Mouse (Mus musculus) forebrain, embryonic 15.5 days (tissue): ENCODE data around the gene Kcnh6. TPM values are rescaled to one million over a fixed set of nuclear protein-coding genes. Genes with fewer than 3 reads are reported as not detected.
"Not testable (repeated sequence)": the region's sequence is repeated elsewhere in the genome, so short reads cannot be mapped to it uniquely, and the experiment has no call there.

Experiments used
- ATAC-seq: fragments of 200-750 bp; cut with Nextera tagmentation; replicated peaks from 2 replicates; pipeline ENCODE4 v1.8.0; 2017; ENCODE audit warnings: mild to moderate bottlenecking, moderate TSS enrichment, moderate library complexity
- H3K27ac ChIP-seq: fragments of 300-500 bp; sonication (generic); replicated peaks from 2 replicates; pipeline ENCODE4 v1.5.1; 2015; ENCODE audit warnings: mild to moderate bottlenecking, inconsistent platforms
- H3K27me3 ChIP-seq: fragments of 300-500 bp; sonication (generic); 2 replicates; pipeline ENCODE4 v1.6.1; 2015; ENCODE audit warnings: inconsistent platforms
- H3K36me3 ChIP-seq: fragments of 300-500 bp; sonication (generic); 2 replicates; pipeline ENCODE4 v1.6.1; 2015; ENCODE audit warnings: mild to moderate bottlenecking, inconsistent platforms
- H3K4me1 ChIP-seq: fragments of 300-500 bp; sonication (generic); 2 replicates; pipeline ENCODE4 v1.6.1; 2015; ENCODE audit warnings: inconsistent platforms
- H3K4me2 ChIP-seq: fragments of 300-500 bp; sonication (generic); replicated peaks from 2 replicates; pipeline ENCODE4 v1.6.1; 2015; ENCODE audit warnings: mild to moderate bottlenecking, inconsistent platforms
- H3K4me3 ChIP-seq: fragments of 300-500 bp; sonication (generic); 2 replicates; pipeline ENCODE4 v1.5.1; 2015; ENCODE audit warnings: mild to moderate bottlenecking, inconsistent platforms
- H3K9ac ChIP-seq: fragments of 300-500 bp; sonication (generic); replicated peaks from 2 replicates; pipeline ENCODE4 v1.6.1; 2015; ENCODE audit warnings: mild to moderate bottlenecking, inconsistent platforms
- H3K9me3 ChIP-seq: fragments of 300-500 bp; sonication (generic); 2 replicates; pipeline ENCODE4 v1.6.1; 2016; ENCODE audit warnings: inconsistent platforms
- WGBS: fragments of 180-500 bp; shearing (Covaris S2); methylation state at CpG from one replicate; pipeline ENCODE4 v1.1.7; 2015; ENCODE audit warnings: mixed read lengths; 5-methylcytosine and 5-hydroxymethylcytosine counted together
- polyA plus RNA-seq: library from polyadenylated mRNA; unstranded; fragments of >200 nt; fragmentation: Nextera tagmentation; extraction: Ambion mirVana; gene quantifications from 2 replicates; pipeline ENCODE4 v1.2.1, GENCODE M21; 2015

Gene Kcnh6
- polyA plus RNA-seq, 1 experiment from 2014 or later = 0.57 TPM

DNA sequence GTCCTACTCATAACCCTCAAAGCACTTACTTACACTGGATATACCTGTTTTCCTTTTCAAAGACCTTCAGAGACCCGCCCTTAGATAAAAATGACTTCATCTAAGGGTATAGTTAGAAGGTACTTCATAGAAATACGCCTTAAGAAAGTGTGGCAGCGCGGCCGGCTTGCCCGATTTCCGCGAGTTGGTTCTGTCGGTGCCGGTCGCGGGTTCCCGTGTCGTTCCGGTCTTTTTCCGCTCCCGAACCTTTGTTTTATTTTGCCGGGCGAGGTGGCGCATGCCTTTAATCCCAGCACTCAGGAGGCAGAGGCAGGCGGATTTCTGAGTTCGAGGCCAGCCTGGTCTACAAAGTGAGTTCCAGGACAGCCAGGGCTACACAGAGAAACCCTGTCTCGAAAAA is 58.7 kb downstream of the Kcnh6 start:
- Histone ChIP-seq H3K4me1 (peaks cover 14% of the 10 kb centered on the region), H3K9ac (peak overlapping the region; percentile 87), H3K4me3 (peak overlapping the region; percentile 84), H3K4me2 (peak overlapping the region; percentile 92), H3K27ac (peak overlapping the region; percentile 84)
- ATAC-seq, H3K36me3 ChIP-seq, H3K9me3 ChIP-seq, H3K27me3 ChIP-seq: not testable (repeated sequence)
- 16% methylated on average over 23 of the region's 23 CpGs for WGBS

DNA sequence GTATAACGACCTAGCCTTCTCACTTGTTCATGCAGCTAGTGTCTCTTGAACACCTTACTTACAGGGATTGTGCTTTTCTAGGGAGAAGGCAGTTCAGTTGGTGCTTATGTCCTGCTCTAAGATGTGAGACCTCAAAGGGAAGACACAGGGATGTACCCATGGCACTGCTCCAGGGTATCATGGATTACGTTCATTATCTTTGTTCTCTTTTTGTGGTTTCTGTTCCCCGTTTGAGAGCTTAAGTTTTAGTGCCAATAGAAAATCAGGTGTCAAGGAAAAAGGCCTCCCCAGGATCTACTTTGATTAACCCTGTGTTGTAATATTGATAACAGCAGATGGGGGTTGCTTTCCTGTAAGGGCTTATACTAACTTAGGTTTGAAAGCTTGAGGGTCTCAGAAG is 65.8 kb downstream of the Kcnh6 start:
- H3K4me1 ChIP-seq = no peaks in the 10 kb centered on the region
- no peak overlapping the region for H3K4me2 ChIP-seq
- H3K4me3 ChIP-seq = no peak overlapping the region
- H3K27ac ChIP-seq = no peak overlapping the region
- WGBS = 82% methylated on average over 3 of the region's 3 CpGs
- no peaks in the 10 kb centered on the region for H3K27me3 ChIP-seq
- H3K36me3 ChIP-seq = peaks cover 17% of the 10 kb centered on the region
- no peak overlapping the region for H3K9ac ChIP-seq
- no peaks in the 10 kb centered on the region for H3K9me3 ChIP-seq
- no peak for ATAC-seq

DNA sequence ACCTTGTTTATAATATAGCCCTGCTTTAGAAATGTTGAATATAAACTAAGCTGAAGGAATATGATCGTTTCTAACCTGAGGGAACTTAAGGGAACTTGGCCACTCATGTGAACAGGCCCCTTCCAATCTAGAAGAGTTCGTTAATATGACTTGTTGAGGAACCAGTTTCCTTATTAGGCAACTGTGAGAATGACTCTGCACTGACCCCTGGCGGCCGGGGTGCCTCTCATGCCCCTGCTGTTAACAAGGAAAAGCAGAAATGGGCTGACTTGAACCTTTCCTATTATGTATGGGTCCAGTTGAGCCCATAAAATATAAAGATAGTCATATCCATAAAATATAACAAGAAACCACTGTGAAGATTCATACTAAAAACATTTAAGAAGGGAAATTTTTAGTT is 68.4 kb downstream of the Kcnh6 start:
- 4% methylated on average over 4 of the region's 4 CpGs for WGBS
- Histone ChIP-seq H3K27ac (no peak overlapping the region), H3K4me2 (no peak overlapping the region), H3K9ac (no peak overlapping the region), H3K4me3 (no peak overlapping the region), H3K27me3 (no peaks in the 10 kb centered on the region), H3K36me3 (peaks cover 17% of the 10 kb centered on the region), H3K9me3 (no peaks in the 10 kb centered on the region), H3K4me1 (no peaks in the 10 kb centered on the region)
- no peak for ATAC-seq

Other genes with a start within 250 kb of the Kcnh6 start
- 32.3 and 32.5 TPM in 2 replicates for gene Cyb561, start 54.8 kb upstream of the Kcnh6 start, polyA plus RNA-seq
- gene Ace, start 40.2 kb upstream of the Kcnh6 start, polyA plus RNA-seq = 2.3 and 2.5 TPM in 2 replicates
- 0.08 TPM in 1 of 2 replicates, not detected in the other for gene Ace3, start 13.4 kb upstream of the Kcnh6 start, polyA plus RNA-seq
- 118 and 120 TPM in 2 replicates for gene Dcaf7, start 28.7 kb downstream of the Kcnh6 start, polyA plus RNA-seq
- 7.2 and 7.3 TPM in 2 replicates for gene Taco1, start 57.9 kb downstream of the Kcnh6 start, polyA plus RNA-seq
- 14.2 TPM in 2 replicates for gene Map3k3, start 76.5 kb downstream of the Kcnh6 start, polyA plus RNA-seq
- gene Gm10840, start 152.7 kb downstream of the Kcnh6 start, polyA plus RNA-seq = 0.74 and 1.3 TPM in 2 replicates
- 222 and 233 TPM in 2 replicates for gene Limd2, start 152.7 kb downstream of the Kcnh6 start, polyA plus RNA-seq
- gene Strada, start 194.0 kb downstream of the Kcnh6 start, polyA plus RNA-seq = 30.1 and 32.2 TPM in 2 replicates
- gene Ccdc47, start 208.2 kb downstream of the Kcnh6 start, polyA plus RNA-seq = 88.5 and 97.6 TPM in 2 replicates
- gene Ddx42, start 208.8 kb downstream of the Kcnh6 start, polyA plus RNA-seq = 102 and 103 TPM in 2 replicates
- gene Ftsj3, start 248.0 kb downstream of the Kcnh6 start, polyA plus RNA-seq = 39.2 and 39.7 TPM in 2 replicates
- 274 and 283 TPM in 2 replicates for gene Psmc5, start 248.0 kb downstream of the Kcnh6 start, polyA plus RNA-seq